Mouse (Mus musculus): Measurements from ENCODE around the gene Tnfrsf22. TPM values are rescaled to one million over a fixed set of nuclear protein-coding genes. Genes with fewer than 3 reads are reported as not detected.

The Tnfrsf22 gene
- polyA plus RNA-seq, 1 experiment: 15.5 TPM

- no peak overlapping the region for H3K4me2 ChIP-seq (ENCODE audit: low read depth)
- no peaks in the 10 kb centered on the region for H3K79me2 ChIP-seq (ENCODE audit: control insufficient read depth, insufficient read depth)
- no peaks in the 10 kb centered on the region for H3K27me3 ChIP-seq (ENCODE audit: control insufficient read depth, insufficient read depth, insufficient read length)
- H3K4me3 ChIP-seq: no peak overlapping the region
- no peak overlapping the region for H3ac ChIP-seq (ENCODE audit: control insufficient read depth, insufficient read length)
- no peak for TF ChIP-seq SRF (IDR thresholded peaks at IDR 0.05; ENCODE audit: control insufficient read depth, insufficient read length, low read depth)
- TF ChIP-seq MAX (IDR thresholded peaks at IDR 0.05; ENCODE audit: low read depth): no peak
- H3K36me3 ChIP-seq (ENCODE audit: control insufficient read depth, insufficient read depth): no peaks in the 10 kb centered on the region
These were observed 18.0 kb downstream of the Tnfrsf22 start for GRCm38 (mm10) chr7:143631503-143631902.

DNA sequence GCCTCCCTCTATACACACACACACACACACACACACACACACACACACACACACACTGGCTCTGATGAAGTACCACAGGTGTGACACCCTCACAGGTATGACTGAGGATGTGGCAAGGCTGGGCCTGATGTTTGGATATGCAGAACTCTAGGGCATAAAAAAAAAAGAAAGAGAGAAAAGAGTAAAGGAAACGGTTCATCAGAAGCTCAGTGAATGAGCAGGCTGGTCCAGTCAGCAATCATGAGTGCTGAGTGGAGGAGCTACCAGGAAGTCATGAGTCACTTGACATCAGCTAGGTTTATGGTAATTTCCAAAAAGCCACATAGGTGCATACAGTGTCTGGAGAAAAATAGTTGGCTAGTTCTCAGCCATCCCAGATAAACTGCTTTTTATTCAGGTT is 20.0 kb downstream of the Tnfrsf22 start:
- Histone ChIP-seq H3K4me3 (no peak overlapping the region), H3K79me2 (ENCODE audit: control insufficient read depth, insufficient read depth) (no peaks in the 10 kb centered on the region), H3K4me2 (ENCODE audit: low read depth) (no peak overlapping the region), H3K27me3 (ENCODE audit: control insufficient read depth, insufficient read depth, insufficient read length) (no peaks in the 10 kb centered on the region), H3ac (ENCODE audit: control insufficient read depth, insufficient read length) (no peak overlapping the region), H3K36me3 (ENCODE audit: control insufficient read depth, insufficient read depth) (no peaks in the 10 kb centered on the region)
- no peak for TF ChIP-seq TCF12 (IDR thresholded peaks at IDR 0.05; ENCODE audit: insufficient read depth, poor library complexity, severe bottlenecking)
- no peak for TF ChIP-seq REST (IDR thresholded peaks at IDR 0.05; ENCODE audit: insufficient read depth, insufficient read length)

DNA sequence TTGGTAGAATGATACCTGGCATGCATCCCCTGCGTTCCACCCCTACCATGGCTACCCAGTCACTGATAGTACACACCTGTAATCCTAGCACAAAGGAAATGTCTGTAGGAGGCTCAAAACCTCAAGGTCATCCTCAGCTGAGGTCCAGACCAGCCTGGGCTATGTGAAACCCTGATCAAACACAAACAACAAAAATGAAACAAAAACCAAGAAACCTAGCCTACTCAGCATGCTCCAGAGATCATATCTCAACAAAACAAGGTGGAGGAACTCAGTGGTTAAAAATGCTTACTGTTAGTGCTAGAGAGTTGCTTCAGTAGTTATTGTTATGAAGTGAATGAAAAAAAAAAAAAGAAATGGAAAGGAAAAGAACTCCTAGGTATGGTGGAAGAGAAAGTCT is 20.9 kb downstream of the Tnfrsf22 start, which contains the start of gene Tnfrsf26:
Gene Tnfrsf26 (minus strand): TSS at position 183 of the 400 bp plus-strand sequence.
- no peak within 1 kb of the TSS for H3ac ChIP-seq (ENCODE audit: control insufficient read depth, insufficient read length)
- H3K4me2 ChIP-seq (ENCODE audit: low read depth): no peak within 1 kb of the TSS
- H3K4me3 ChIP-seq: no peak within 1 kb of the TSS

GRCm38 (mm10) chr7:143627555-143628286 is 21.7 kb downstream of the Tnfrsf22 start:
- TF ChIP-seq POLR2AphosphoS2 (IDR thresholded peaks at IDR 0.05; ENCODE audit: insufficient read length, low read depth) (no peak), MAX (IDR thresholded peaks at IDR 0.05; ENCODE audit: low read depth) (no peak), REST (IDR thresholded peaks at IDR 0.05; ENCODE audit: insufficient read depth, insufficient read length) (no peak), MYOG (IDR thresholded peaks at IDR 0.05; ENCODE audit: control insufficient read depth in 1 of 3, insufficient read depth in 1 of 3, insufficient read length in 2 of 3, low read depth in 2 of 3) (no peak), POLR2A (IDR thresholded peaks at IDR 0.05; ENCODE audit: insufficient read length, low read depth) (no peak), USF1 (IDR thresholded peaks at IDR 0.05; ENCODE audit: low read depth) (no peak), SRF (IDR thresholded peaks at IDR 0.05; ENCODE audit: control insufficient read depth, insufficient read length, low read depth) (no peak), CEBPB (IDR thresholded peaks at IDR 0.05; ENCODE audit: insufficient read depth, poor library complexity, severe bottlenecking) (no peak), TCF12 (IDR thresholded peaks at IDR 0.05; ENCODE audit: insufficient read depth, poor library complexity, severe bottlenecking) (no peak), TCF3 (IDR thresholded peaks at IDR 0.05; ENCODE audit: insufficient read length, low read depth) (no peak), MYOD1 (IDR thresholded peaks at IDR 0.05; ENCODE audit: control insufficient read depth in 1 of 3, insufficient read length in 2 of 3, low read depth in 2 of 3) (no peak), E2F4 (IDR thresholded peaks at IDR 0.05; ENCODE audit: insufficient read depth) (no peak)
- H3K79me2 ChIP-seq (ENCODE audit: control insufficient read depth, insufficient read depth): no peaks in the 10 kb centered on the region
- H3K27me3 ChIP-seq (ENCODE audit: control insufficient read depth, insufficient read depth, insufficient read length): no peaks in the 10 kb centered on the region
- H3K4me2 ChIP-seq (ENCODE audit: low read depth): no peak overlapping the region
- no peak overlapping the region for H3ac ChIP-seq (ENCODE audit: control insufficient read depth, insufficient read length)
- no peak overlapping the region for H3K4me3 ChIP-seq
- no peaks in the 10 kb centered on the region for H3K36me3 ChIP-seq (ENCODE audit: control insufficient read depth, insufficient read depth)

More for the DNA sequence above, 20.9 kb downstream of the Tnfrsf22 start, which contains the start of gene Tnfrsf26:
- TF ChIP-seq SRF (IDR thresholded peaks at IDR 0.05; ENCODE audit: control insufficient read depth, insufficient read length, low read depth): no peak
- no peak for TF ChIP-seq REST (IDR thresholded peaks at IDR 0.05; ENCODE audit: insufficient read depth, insufficient read length)
- no peak for TF ChIP-seq TCF12 (IDR thresholded peaks at IDR 0.05; ENCODE audit: insufficient read depth, poor library complexity, severe bottlenecking)
- TF ChIP-seq CEBPB (IDR thresholded peaks at IDR 0.05; ENCODE audit: insufficient read depth, poor library complexity, severe bottlenecking): no peak
- TF ChIP-seq USF1 (IDR thresholded peaks at IDR 0.05; ENCODE audit: low read depth): no peak
- no peak for TF ChIP-seq MYOG (IDR thresholded peaks at IDR 0.05; ENCODE audit: control insufficient read depth in 1 of 3, insufficient read depth in 1 of 3, insufficient read length in 2 of 3, low read depth in 2 of 3)
- TF ChIP-seq MAX (IDR thresholded peaks at IDR 0.05; ENCODE audit: low read depth): no peak
- TF ChIP-seq MYOD1 (IDR thresholded peaks at IDR 0.05; ENCODE audit: control insufficient read depth in 1 of 3, insufficient read length in 2 of 3, low read depth in 2 of 3): no peak
- TF ChIP-seq TCF3 (IDR thresholded peaks at IDR 0.05; ENCODE audit: insufficient read length, low read depth): no peak
- TF ChIP-seq POLR2AphosphoS2 (IDR thresholded peaks at IDR 0.05; ENCODE audit: insufficient read length, low read depth): no peak
- no peak for TF ChIP-seq E2F4 (IDR thresholded peaks at IDR 0.05; ENCODE audit: insufficient read depth)
- TF ChIP-seq POLR2A (IDR thresholded peaks at IDR 0.05; ENCODE audit: insufficient read length, low read depth): no peak
- H3K36me3 ChIP-seq (ENCODE audit: control insufficient read depth, insufficient read depth): no peaks in the 10 kb centered on the region
- H3K27me3 ChIP-seq (ENCODE audit: control insufficient read depth, insufficient read depth, insufficient read length): no peaks in the 10 kb centered on the region
- H3K79me2 ChIP-seq (ENCODE audit: control insufficient read depth, insufficient read depth): no peaks in the 10 kb centered on the region

DNA sequence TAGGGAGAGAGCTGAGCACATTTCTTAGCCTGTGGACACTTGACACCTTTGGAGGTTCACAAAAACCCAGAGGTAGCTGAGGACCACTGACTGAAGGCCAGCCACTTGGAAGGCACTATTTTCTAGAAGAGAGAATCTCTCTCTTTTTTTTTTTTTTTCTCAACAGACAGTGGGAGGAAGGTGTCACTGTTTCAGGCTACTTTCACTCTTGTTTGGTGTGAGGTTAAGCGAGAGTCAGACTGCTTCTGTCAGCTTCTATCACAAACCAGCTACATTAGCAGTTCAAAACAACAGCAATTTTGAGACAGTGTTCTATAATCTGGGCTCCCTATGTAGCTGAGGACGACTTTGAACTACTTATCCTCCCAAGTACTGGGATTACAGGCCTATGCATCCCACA is 23.3 kb downstream of the Tnfrsf22 start:
- Histone ChIP-seq H3ac (ENCODE audit: control insufficient read depth, insufficient read length) (no peak overlapping the region), H3K36me3 (ENCODE audit: control insufficient read depth, insufficient read depth) (no peaks in the 10 kb centered on the region), H3K79me2 (ENCODE audit: control insufficient read depth, insufficient read depth) (no peaks in the 10 kb centered on the region), H3K27me3 (ENCODE audit: control insufficient read depth, insufficient read depth, insufficient read length) (no peaks in the 10 kb centered on the region), H3K4me3 (no peak overlapping the region), H3K4me2 (ENCODE audit: low read depth) (no peak overlapping the region)
- no peak for TF ChIP-seq POLR2AphosphoS2 (IDR thresholded peaks at IDR 0.05; ENCODE audit: insufficient read length, low read depth)
- no peak for TF ChIP-seq MAX (IDR thresholded peaks at IDR 0.05; ENCODE audit: low read depth)
- TF ChIP-seq MYOD1 (IDR thresholded peaks at IDR 0.05; ENCODE audit: control insufficient read depth in 1 of 3, insufficient read length in 2 of 3, low read depth in 2 of 3): no peak
- TF ChIP-seq POLR2A (IDR thresholded peaks at IDR 0.05; ENCODE audit: insufficient read length, low read depth): no peak
- TF ChIP-seq MYOG (IDR thresholded peaks at IDR 0.05; ENCODE audit: control insufficient read depth in 1 of 3, insufficient read depth in 1 of 3, insufficient read length in 2 of 3, low read depth in 2 of 3): no peak
- no peak for TF ChIP-seq USF1 (IDR thresholded peaks at IDR 0.05; ENCODE audit: low read depth)
- TF ChIP-seq TCF12 (IDR thresholded peaks at IDR 0.05; ENCODE audit: insufficient read depth, poor library complexity, severe bottlenecking): no peak
- no peak for TF ChIP-seq TCF3 (IDR thresholded peaks at IDR 0.05; ENCODE audit: insufficient read length, low read depth)
- TF ChIP-seq CEBPB (IDR thresholded peaks at IDR 0.05; ENCODE audit: insufficient read depth, poor library complexity, severe bottlenecking): no peak
- no peak for TF ChIP-seq E2F4 (IDR thresholded peaks at IDR 0.05; ENCODE audit: insufficient read depth)
- no peak for TF ChIP-seq REST (IDR thresholded peaks at IDR 0.05; ENCODE audit: insufficient read depth, insufficient read length)
- TF ChIP-seq SRF (IDR thresholded peaks at IDR 0.05; ENCODE audit: control insufficient read depth, insufficient read length, low read depth): no peak

Data from myocyte (in vitro differentiated cells).